Comparison of ENCODE assay signal across 15 mouse cellular contexts in genomic region chr6:141050038-141050684, GRCm38 (mm10).
DNase-seq lines count a peak whose midpoint lies in the region; ATAC-seq lines count a peak whose summit lies in the region.
"Had no signal": no experiment of that assay in that cellular context is flagged by ENCODE, and none has a peak within 500 bp of the region (broad histone marks: within the 10 kb centered on the region; RNA-seq: fewer than 3 reads in every experiment).

No protein-coding gene starts in this region.

- no peaks in the 10 kb centered on the region for H3K36me3 ChIP-seq in limb, embryonic 12.5 days
- no peaks in the 10 kb centered on the region for H3K36me3 ChIP-seq in limb, embryonic 10.5 days
- no peaks in the 10 kb centered on the region for H3K36me3 ChIP-seq in forebrain, embryonic 15.5 days
- H3K36me3 ChIP-seq in liver, embryonic 12.5 days: no peaks in the 10 kb centered on the region
- H3K36me3 ChIP-seq: G1E; heart, embryonic 13.5 days; limb, embryonic 13.5 days had no signal

- no peaks in the 10 kb centered on the region for H3K9me3 ChIP-seq in limb, embryonic 12.5 days
- H3K9me3 ChIP-seq in limb, embryonic 10.5 days (replicated peaks): no peaks in the 10 kb centered on the region
- no peaks in the 10 kb centered on the region for H3K9me3 ChIP-seq in forebrain, embryonic 15.5 days
- no peaks in the 10 kb centered on the region for H3K9me3 ChIP-seq in liver, embryonic 12.5 days (replicated peaks)
- H3K9me3 ChIP-seq: heart, embryonic 13.5 days; limb, embryonic 13.5 days had no signal

- no peak for DNase-seq in limb, embryonic 10.5 days (ENCODE audit: low spot score)
- DNase-seq in lung, postnatal 10 days: peak; percentile 33
- DNase-seq in retina, embryonic 14.5 days (ENCODE audit: low spot score): peak; percentile 72
- no peak for DNase-seq in cerebellum, adult 11 months
- DNase-seq in spleen, postnatal 10 days (ENCODE audit: low spot score in 2 of 2): no peak
- DNase-seq: cerebellum, adult 8-10 months; thymus, postnatal 25 days had no signal

- no peak overlapping the region for H3K4me3 ChIP-seq in limb, embryonic 12.5 days (replicated peaks)
- no peak overlapping the region for H3K4me3 ChIP-seq in limb, embryonic 10.5 days
- H3K4me3 ChIP-seq in forebrain, embryonic 15.5 days: no peak overlapping the region
- H3K4me3 ChIP-seq in liver, embryonic 12.5 days: no peak overlapping the region
- H3K4me3 ChIP-seq: heart, embryonic 13.5 days; limb, embryonic 13.5 days had no signal

- 44% methylated on average over 11 of the region's 11 CpGs for WGBS in limb, embryonic 12.5 days
- WGBS in limb, embryonic 10.5 days: 76% methylated on average over 11 of the region's 11 CpGs
- WGBS in forebrain, embryonic 15.5 days: 13% methylated on average over 11 of the region's 11 CpGs
- WGBS in liver, embryonic 12.5 days (ENCODE audit: insufficient replicate concordance): 65% methylated on average over 11 of the region's 11 CpGs

- 0 out of 2 replicates have a peak, but pooled peaks cover 5% of the 10 kb centered on the region for H3K4me1 ChIP-seq in limb, embryonic 12.5 days (replicated peaks)
- peaks cover 8% of the 10 kb centered on the region for H3K4me1 ChIP-seq in limb, embryonic 10.5 days
- H3K4me1 ChIP-seq in forebrain, embryonic 15.5 days: peaks cover 8% of the 10 kb centered on the region
- H3K4me1 ChIP-seq in liver, embryonic 12.5 days: no peaks in the 10 kb centered on the region
- H3K4me1 ChIP-seq: heart, embryonic 13.5 days had no signal

- no peak overlapping the region for H3K9ac ChIP-seq in limb, embryonic 12.5 days (replicated peaks)
- no peak overlapping the region for H3K9ac ChIP-seq in forebrain, embryonic 15.5 days (replicated peaks)
- no peak overlapping the region for H3K9ac ChIP-seq in liver, embryonic 12.5 days
- H3K9ac ChIP-seq: heart, embryonic 13.5 days; limb, embryonic 13.5 days had no signal

- H3K4me2 ChIP-seq in limb, embryonic 12.5 days: no peak overlapping the region
- H3K4me2 ChIP-seq in forebrain, embryonic 15.5 days (replicated peaks): no peak overlapping the region
- no peak overlapping the region for H3K4me2 ChIP-seq in liver, embryonic 12.5 days
- H3K4me2 ChIP-seq: heart, embryonic 13.5 days; limb, embryonic 13.5 days had no signal

- no peak overlapping the region for H3K27ac ChIP-seq in limb, embryonic 12.5 days
- no peak overlapping the region for H3K27ac ChIP-seq in limb, embryonic 10.5 days
- H3K27ac ChIP-seq in forebrain, embryonic 15.5 days (replicated peaks): no peak overlapping the region
- no peak overlapping the region for H3K27ac ChIP-seq in liver, embryonic 12.5 days
- H3K27ac ChIP-seq: heart, embryonic 13.5 days; kidney, postnatal 0 days; limb, embryonic 13.5 days had no signal

- ATAC-seq in limb, embryonic 12.5 days (ENCODE audit: insufficient number of reproducible peaks, insufficient read depth, low FRiP score, low TSS enrichment, low read depth): peak; percentile 50; the same call in 1 of the 2 replicates
- ATAC-seq in forebrain, embryonic 15.5 days (replicated peaks): peak; percentile 93
- ATAC-seq in liver, embryonic 12.5 days: no peak
- ATAC-seq: activated CD4-positive, CD25-positive, alpha-beta regulatory T cell, adult 4 months had no signal

- H3K27me3 ChIP-seq in limb, embryonic 12.5 days: no peaks in the 10 kb centered on the region
- H3K27me3 ChIP-seq in limb, embryonic 10.5 days (ENCODE audit: low read depth, poor library complexity, severe bottlenecking): no peaks in the 10 kb centered on the region
- peaks cover 31% of the 10 kb centered on the region for H3K27me3 ChIP-seq in forebrain, embryonic 15.5 days
- no peaks in the 10 kb centered on the region for H3K27me3 ChIP-seq in liver, embryonic 12.5 days (replicated peaks)
- H3K27me3 ChIP-seq: heart, embryonic 13.5 days; limb, embryonic 13.5 days had no signal

Comparison
In these comparisons a context has a peak if more than half of its experiments do, and no peak if none do; other contexts are left out.
1. DNase-seq: peak in lung, postnatal 10 days (single experiment) and retina, embryonic 14.5 days (single experiment); none in limb, embryonic 10.5 days (single experiment), cerebellum, adult 11 months (single experiment) and spleen, postnatal 10 days (0 of 2).